18 mouse cellular contexts compared by ENCODE assay signal in genomic region chr14:79444601-79445000, GRCm38 (mm10). TPM values are rescaled to one million over a fixed set of nuclear protein-coding genes. Genes with fewer than 3 reads are reported as not detected.
DNase-seq lines count a peak whose midpoint lies in the region; ATAC-seq lines count a peak whose summit lies in the region.
"Had no signal": no experiment of that assay in that cellular context is flagged by ENCODE, and none has a peak within 500 bp of the region (broad histone marks: within the 10 kb centered on the region; RNA-seq: fewer than 3 reads in every experiment).

No protein-coding gene starts in this region.

- H3K4me2 ChIP-seq in forebrain, embryonic 11.5 days (ENCODE audit: low read depth, low read length, severe bottlenecking), result peak overlapping the region; percentile 52
- H3K4me2 ChIP-seq in forebrain, embryonic 14.5 days (ENCODE audit: low read length), result peak overlapping the region; percentile 50
- peak overlapping the region; percentile 56 for H3K4me2 ChIP-seq in hindbrain, embryonic 16.5 days (ENCODE audit: low read length)
- peak overlapping the region; percentile 58 for H3K4me2 ChIP-seq in midbrain, embryonic 16.5 days (ENCODE audit: low read length)
- no peak overlapping the region for H3K4me2 ChIP-seq in intestine, embryonic 16.5 days (ENCODE audit: low read depth, low read length)
- no peak overlapping the region for H3K4me2 ChIP-seq in intestine, embryonic 15.5 days (replicated peaks)
- H3K4me2 ChIP-seq: heart, embryonic 12.5 days; liver, embryonic 15.5 days had no signal

- H3K9me3 ChIP-seq in forebrain, embryonic 11.5 days (ENCODE audit: control insufficient read depth, low read length), result no peaks in the 10 kb centered on the region
- no peaks in the 10 kb centered on the region for H3K9me3 ChIP-seq in forebrain, embryonic 14.5 days (replicated peaks; ENCODE audit: control insufficient read depth, low read length)
- peaks cover 3% of the 10 kb centered on the region; the same call in 1 of the 2 replicates for H3K9me3 ChIP-seq in hindbrain, embryonic 16.5 days (ENCODE audit: control insufficient read depth, low read length)
- no peaks in the 10 kb centered on the region; the same call in 1 of the 2 replicates for H3K9me3 ChIP-seq in midbrain, embryonic 16.5 days (replicated peaks; ENCODE audit: control insufficient read depth, low read length, poor library complexity, severe bottlenecking)
- no peaks in the 10 kb centered on the region for H3K9me3 ChIP-seq in intestine, embryonic 16.5 days (ENCODE audit: control insufficient read depth, low read length)
- no peaks in the 10 kb centered on the region for H3K9me3 ChIP-seq in intestine, embryonic 15.5 days
- H3K9me3 ChIP-seq: liver, embryonic 15.5 days had no signal

- no peak overlapping the region for H3K27ac ChIP-seq in forebrain, embryonic 11.5 days (ENCODE audit: low read depth, low read length)
- H3K27ac ChIP-seq in forebrain, embryonic 14.5 days (ENCODE audit: low read depth, low read length), result peak overlapping the region; percentile 74; the same call in 1 of the 2 replicates
- H3K27ac ChIP-seq in hindbrain, embryonic 16.5 days (ENCODE audit: low read depth, low read length), result peak overlapping the region; percentile 80
- peak overlapping the region; percentile 88 for H3K27ac ChIP-seq in midbrain, embryonic 16.5 days (ENCODE audit: low read length)
- no peak overlapping the region for H3K27ac ChIP-seq in intestine, embryonic 16.5 days (ENCODE audit: low read length)
- H3K27ac ChIP-seq in intestine, embryonic 15.5 days, result no peak overlapping the region
- H3K27ac ChIP-seq: liver, embryonic 15.5 days had no signal

- DNase-seq in forebrain, embryonic 11.5 days (ENCODE audit: low spot score), result no peak
- no peak for DNase-seq in forebrain, embryonic 14.5 days (ENCODE audit: low spot score)
- no peak for DNase-seq in adrenal gland, postnatal 10 days
- DNase-seq: cerebellum, postnatal 36 days; kidney, adult 11 months; kidney, postnatal 10 days; lung, postnatal 10 days; thymus, postnatal 4 days had no signal

- peak; percentile 53 for ATAC-seq in forebrain, embryonic 11.5 days (replicated peaks; ENCODE audit: low FRiP score)
- peak; percentile 21 for ATAC-seq in forebrain, embryonic 14.5 days
- ATAC-seq in hindbrain, embryonic 16.5 days, result peak; percentile 50
- peak; percentile 44 for ATAC-seq in midbrain, embryonic 16.5 days
- ATAC-seq in intestine, embryonic 16.5 days, result no peak
- no peak for ATAC-seq in intestine, embryonic 15.5 days
- ATAC-seq: CD4-positive, CD25-positive, alpha-beta regulatory T cell, adult 4 months had no signal

- 80% methylated on average over 9 of the region's 9 CpGs for WGBS in forebrain, embryonic 11.5 days
- 72% methylated on average over 9 of the region's 9 CpGs for WGBS in forebrain, embryonic 14.5 days
- WGBS in hindbrain, embryonic 16.5 days, result 69% methylated on average over 9 of the region's 9 CpGs
- WGBS in midbrain, embryonic 16.5 days, result 57% methylated on average over 9 of the region's 9 CpGs
- WGBS in intestine, embryonic 16.5 days, result 81% methylated on average over 9 of the region's 9 CpGs
- WGBS in intestine, embryonic 15.5 days, result 83% methylated on average over 9 of the region's 9 CpGs

- no peak overlapping the region for H3K4me3 ChIP-seq in forebrain, embryonic 11.5 days (ENCODE audit: low read depth, low read length)
- H3K4me3 ChIP-seq in forebrain, embryonic 14.5 days (ENCODE audit: low read depth, low read length), result no peak overlapping the region
- H3K4me3 ChIP-seq in hindbrain, embryonic 16.5 days (ENCODE audit: low read length), result peak overlapping the region; percentile 28; the same call in 1 of the 2 replicates
- H3K4me3 ChIP-seq in midbrain, embryonic 16.5 days (ENCODE audit: low read depth, low read length), result peak overlapping the region; percentile 28; the same call in 1 of the 2 replicates
- no peak overlapping the region for H3K4me3 ChIP-seq in intestine, embryonic 16.5 days (ENCODE audit: low read length)
- no peak overlapping the region for H3K4me3 ChIP-seq in intestine, embryonic 15.5 days (replicated peaks)
- H3K4me3 ChIP-seq: erythroblast, embryonic 14.5 days; heart, embryonic 12.5 days; liver, embryonic 15.5 days; megakaryocyte, embryonic 14.5 days had no signal

- H3K9ac ChIP-seq in forebrain, embryonic 11.5 days (ENCODE audit: low read length), result no peak overlapping the region
- H3K9ac ChIP-seq in forebrain, embryonic 14.5 days (ENCODE audit: low read length), result no peak overlapping the region
- no peak overlapping the region for H3K9ac ChIP-seq in hindbrain, embryonic 16.5 days (ENCODE audit: low read depth, low read length)
- no peak overlapping the region for H3K9ac ChIP-seq in midbrain, embryonic 16.5 days (ENCODE audit: low read depth, low read length)
- no peak overlapping the region for H3K9ac ChIP-seq in intestine, embryonic 16.5 days (ENCODE audit: low read depth, low read length)
- no peak overlapping the region for H3K9ac ChIP-seq in intestine, embryonic 15.5 days
- H3K9ac ChIP-seq: heart, embryonic 12.5 days; liver, embryonic 15.5 days had no signal

- H3K36me3 ChIP-seq in forebrain, embryonic 11.5 days (ENCODE audit: control insufficient read depth, insufficient read depth, low read length), result no peaks in the 10 kb centered on the region
- no peaks in the 10 kb centered on the region for H3K36me3 ChIP-seq in forebrain, embryonic 14.5 days (ENCODE audit: control insufficient read depth, insufficient read depth, low read length)
- no peaks in the 10 kb centered on the region for H3K36me3 ChIP-seq in hindbrain, embryonic 16.5 days (ENCODE audit: control insufficient read depth, insufficient read depth, low read length)
- H3K36me3 ChIP-seq in midbrain, embryonic 16.5 days (ENCODE audit: control insufficient read depth, insufficient read depth, low read length), result no peaks in the 10 kb centered on the region
- no peaks in the 10 kb centered on the region for H3K36me3 ChIP-seq in intestine, embryonic 16.5 days (ENCODE audit: control insufficient read depth, insufficient read depth, low read length)
- no peaks in the 10 kb centered on the region for H3K36me3 ChIP-seq in intestine, embryonic 15.5 days
- H3K36me3 ChIP-seq: G1E; heart, embryonic 12.5 days; liver, embryonic 15.5 days had no signal

- H3K4me1 ChIP-seq in forebrain, embryonic 11.5 days (replicated peaks; ENCODE audit: control insufficient read depth, insufficient read depth, low read length), result peaks cover 3% of the 10 kb centered on the region; the same call in 1 of the 2 replicates
- H3K4me1 ChIP-seq in forebrain, embryonic 14.5 days (ENCODE audit: control insufficient read depth, insufficient read depth, low read length), result peaks cover 12% of the 10 kb centered on the region
- peaks cover 7% of the 10 kb centered on the region for H3K4me1 ChIP-seq in hindbrain, embryonic 16.5 days (ENCODE audit: control insufficient read depth, insufficient read depth, low read depth, low read length)
- peaks cover 17% of the 10 kb centered on the region for H3K4me1 ChIP-seq in midbrain, embryonic 16.5 days (ENCODE audit: control insufficient read depth, insufficient read depth, low read length)
- no peaks in the 10 kb centered on the region for H3K4me1 ChIP-seq in intestine, embryonic 16.5 days (ENCODE audit: control insufficient read depth, insufficient read depth, low read length)
- no peaks in the 10 kb centered on the region for H3K4me1 ChIP-seq in intestine, embryonic 15.5 days (replicated peaks)
- H3K4me1 ChIP-seq: heart, embryonic 12.5 days had no signal

- H3K27me3 ChIP-seq in forebrain, embryonic 11.5 days (ENCODE audit: control insufficient read depth, insufficient read depth, low read length), result no peaks in the 10 kb centered on the region
- no peaks in the 10 kb centered on the region for H3K27me3 ChIP-seq in forebrain, embryonic 14.5 days (replicated peaks; ENCODE audit: control insufficient read depth, insufficient read depth, low read length)
- no peaks in the 10 kb centered on the region for H3K27me3 ChIP-seq in hindbrain, embryonic 16.5 days (replicated peaks; ENCODE audit: control insufficient read depth, insufficient read depth, low read length)
- no peaks in the 10 kb centered on the region for H3K27me3 ChIP-seq in midbrain, embryonic 16.5 days (ENCODE audit: control insufficient read depth, insufficient read depth, low read depth, low read length)
- H3K27me3 ChIP-seq in intestine, embryonic 16.5 days (replicated peaks; ENCODE audit: control insufficient read depth, insufficient read depth, low read length), result no peaks in the 10 kb centered on the region
- H3K27me3 ChIP-seq in intestine, embryonic 15.5 days (replicated peaks), result no peaks in the 10 kb centered on the region
- H3K27me3 ChIP-seq: heart, embryonic 12.5 days; liver, embryonic 15.5 days; megakaryocyte, embryonic 14.5 days had no signal

RNA-seq across cellular contexts. Expression of gene Kbtbd6, which starts 7.0 kb away (rescaled TPM):
- 7.9 and 8.1 TPM in 2 replicates for polyA plus RNA-seq in forebrain, embryonic 11.5 days (2014; fragmentation: Nextera tagmentation; extraction: Ambion mirVana)
- polyA plus RNA-seq in forebrain, embryonic 14.5 days (2014; fragmentation: Nextera tagmentation; extraction: Ambion mirVana), result 3.0 and 3.1 TPM in 2 replicates
- 1.6 and 2.0 TPM in 2 replicates for polyA plus RNA-seq in hindbrain, embryonic 16.5 days (2015; fragmentation: Nextera tagmentation; extraction: Ambion mirVana)
- 1.5 TPM in 2 replicates for polyA plus RNA-seq in midbrain, embryonic 16.5 days (2015; fragmentation: Nextera tagmentation; extraction: Ambion mirVana)
- under 1 TPM; 0.61 to 0.72 TPM for total RNA-seq in adrenal gland, postnatal 10 days (2021)
- polyA plus RNA-seq in intestine, embryonic 16.5 days (2015; fragmentation: Nextera tagmentation; extraction: Ambion mirVana), result 1.5 and 1.8 TPM in 2 replicates
- 2.6 and 2.9 TPM in 2 replicates for polyA plus RNA-seq in intestine, embryonic 15.5 days (2015; fragmentation: Nextera tagmentation; extraction: Ambion mirVana)
- polyA plus RNA-seq: CD4-positive, CD25-positive, alpha-beta regulatory T cell, adult 4 months had no signal

RNA-seq across cellular contexts. Expression of gene Kbtbd7, which starts 18.3 kb away (rescaled TPM):
- polyA plus RNA-seq in forebrain, embryonic 11.5 days (2014; fragmentation: Nextera tagmentation; extraction: Ambion mirVana), result 19.7 and 21.3 TPM in 2 replicates
- 22.9 and 28.1 TPM in 2 replicates for polyA plus RNA-seq in forebrain, embryonic 14.5 days (2014; fragmentation: Nextera tagmentation; extraction: Ambion mirVana)
- 16.2 and 20.1 TPM in 2 replicates for polyA plus RNA-seq in hindbrain, embryonic 16.5 days (2015; fragmentation: Nextera tagmentation; extraction: Ambion mirVana)
- polyA plus RNA-seq in midbrain, embryonic 16.5 days (2015; fragmentation: Nextera tagmentation; extraction: Ambion mirVana), result 22.8 and 23.7 TPM in 2 replicates
- total RNA-seq in adrenal gland, postnatal 10 days (2021), result 10 to 100 TPM in 1 of 2 experiments, 1 to 10 TPM in 1; 9.8 to 11.4 TPM
- polyA plus RNA-seq in intestine, embryonic 16.5 days (2015; fragmentation: Nextera tagmentation; extraction: Ambion mirVana), result 6.2 and 6.7 TPM in 2 replicates
- 7.9 and 8.7 TPM in 2 replicates for polyA plus RNA-seq in intestine, embryonic 15.5 days (2015; fragmentation: Nextera tagmentation; extraction: Ambion mirVana)

RNA-seq across cellular contexts. Expression of gene Elf1, which starts 36.4 kb away (rescaled TPM):
- 7.5 and 7.6 TPM in 2 replicates for polyA plus RNA-seq in forebrain, embryonic 11.5 days (2014; fragmentation: Nextera tagmentation; extraction: Ambion mirVana)
- 1.9 and 2.7 TPM in 2 replicates for polyA plus RNA-seq in forebrain, embryonic 14.5 days (2014; fragmentation: Nextera tagmentation; extraction: Ambion mirVana)
- 1.7 and 2.4 TPM in 2 replicates for polyA plus RNA-seq in hindbrain, embryonic 16.5 days (2015; fragmentation: Nextera tagmentation; extraction: Ambion mirVana)
- polyA plus RNA-seq in midbrain, embryonic 16.5 days (2015; fragmentation: Nextera tagmentation; extraction: Ambion mirVana), result 2.0 and 2.9 TPM in 2 replicates
- total RNA-seq in adrenal gland, postnatal 10 days (2021), result 10 to 100 TPM; 24.7 to 27.4 TPM
- 21.9 and 22.2 TPM in 2 replicates for polyA plus RNA-seq in intestine, embryonic 16.5 days (2015; fragmentation: Nextera tagmentation; extraction: Ambion mirVana)
- 26.1 and 27.0 TPM in 2 replicates for polyA plus RNA-seq in intestine, embryonic 15.5 days (2015; fragmentation: Nextera tagmentation; extraction: Ambion mirVana)

RNA-seq across cellular contexts. Expression of gene Wbp4, which starts 36.7 kb away (rescaled TPM):
- 58.4 and 58.6 TPM in 2 replicates for polyA plus RNA-seq in forebrain, embryonic 11.5 days (2014; fragmentation: Nextera tagmentation; extraction: Ambion mirVana)
- polyA plus RNA-seq in forebrain, embryonic 14.5 days (2014; fragmentation: Nextera tagmentation; extraction: Ambion mirVana), result 43.9 and 48.6 TPM in 2 replicates
- polyA plus RNA-seq in hindbrain, embryonic 16.5 days (2015; fragmentation: Nextera tagmentation; extraction: Ambion mirVana), result 38.7 and 38.9 TPM in 2 replicates
- polyA plus RNA-seq in midbrain, embryonic 16.5 days (2015; fragmentation: Nextera tagmentation; extraction: Ambion mirVana), result 44.0 and 46.2 TPM in 2 replicates
- 10 to 100 TPM; 33.5 to 33.6 TPM for total RNA-seq in adrenal gland, postnatal 10 days (2021)
- 26.9 and 31.3 TPM in 2 replicates for polyA plus RNA-seq in intestine, embryonic 16.5 days (2015; fragmentation: Nextera tagmentation; extraction: Ambion mirVana)
- 30.9 and 33.8 TPM in 2 replicates for polyA plus RNA-seq in intestine, embryonic 15.5 days (2015; fragmentation: Nextera tagmentation; extraction: Ambion mirVana)

RNA-seq across cellular contexts. Expression of gene Mtrf1, which starts 47.0 kb away (rescaled TPM):
- polyA plus RNA-seq in forebrain, embryonic 11.5 days (2014; fragmentation: Nextera tagmentation; extraction: Ambion mirVana), result 10.5 and 11.1 TPM in 2 replicates
- polyA plus RNA-seq in forebrain, embryonic 14.5 days (2014; fragmentation: Nextera tagmentation; extraction: Ambion mirVana), result 11.3 and 13.4 TPM in 2 replicates
- 11.7 and 12.6 TPM in 2 replicates for polyA plus RNA-seq in hindbrain, embryonic 16.5 days (2015; fragmentation: Nextera tagmentation; extraction: Ambion mirVana)
- 10.7 and 11.6 TPM in 2 replicates for polyA plus RNA-seq in midbrain, embryonic 16.5 days (2015; fragmentation: Nextera tagmentation; extraction: Ambion mirVana)
- total RNA-seq in adrenal gland, postnatal 10 days (2021), result 1 to 10 TPM; 5.4 to 8.7 TPM
- 9.8 and 11.5 TPM in 2 replicates for polyA plus RNA-seq in intestine, embryonic 16.5 days (2015; fragmentation: Nextera tagmentation; extraction: Ambion mirVana)
- polyA plus RNA-seq in intestine, embryonic 15.5 days (2015; fragmentation: Nextera tagmentation; extraction: Ambion mirVana), result 9.1 and 10.6 TPM in 2 replicates
- polyA plus RNA-seq: erythroblast, embryonic 14.5 days had no signal

Comparison
In these comparisons a context has a peak if more than half of its experiments do, and no peak if none do; other contexts are left out.
1. H3K27ac ChIP-seq: peak in forebrain, embryonic 14.5 days (single experiment), hindbrain, embryonic 16.5 days (single experiment) and midbrain, embryonic 16.5 days (single experiment); none in forebrain, embryonic 11.5 days (single experiment), intestine, embryonic 16.5 days (single experiment) and intestine, embryonic 15.5 days (single experiment).
2. ATAC-seq: peak in forebrain, embryonic 11.5 days (single experiment), forebrain, embryonic 14.5 days (single experiment), hindbrain, embryonic 16.5 days (single experiment) and midbrain, embryonic 16.5 days (single experiment); none in intestine, embryonic 16.5 days (single experiment) and intestine, embryonic 15.5 days (single experiment).
3. H3K4me2 ChIP-seq: peak in forebrain, embryonic 11.5 days (single experiment), forebrain, embryonic 14.5 days (single experiment), hindbrain, embryonic 16.5 days (single experiment) and midbrain, embryonic 16.5 days (single experiment); none in intestine, embryonic 16.5 days (single experiment) and intestine, embryonic 15.5 days (single experiment).
4. H3K4me3 ChIP-seq: peak in hindbrain, embryonic 16.5 days (single experiment) and midbrain, embryonic 16.5 days (single experiment); none in forebrain, embryonic 11.5 days (single experiment), forebrain, embryonic 14.5 days (single experiment), intestine, embryonic 16.5 days (single experiment) and intestine, embryonic 15.5 days (single experiment).